Mouse (Mus musculus) WW6 (cell line): Measurements from ENCODE around the gene C1qtnf12.

Source experiments
- DNase-seq: peaks from one replicate; pipeline ENCODE4 v3.0.0-alpha.2; 2013; ENCODE audit warnings: low read depth, low spot score

The C1qtnf12 gene

DNA sequence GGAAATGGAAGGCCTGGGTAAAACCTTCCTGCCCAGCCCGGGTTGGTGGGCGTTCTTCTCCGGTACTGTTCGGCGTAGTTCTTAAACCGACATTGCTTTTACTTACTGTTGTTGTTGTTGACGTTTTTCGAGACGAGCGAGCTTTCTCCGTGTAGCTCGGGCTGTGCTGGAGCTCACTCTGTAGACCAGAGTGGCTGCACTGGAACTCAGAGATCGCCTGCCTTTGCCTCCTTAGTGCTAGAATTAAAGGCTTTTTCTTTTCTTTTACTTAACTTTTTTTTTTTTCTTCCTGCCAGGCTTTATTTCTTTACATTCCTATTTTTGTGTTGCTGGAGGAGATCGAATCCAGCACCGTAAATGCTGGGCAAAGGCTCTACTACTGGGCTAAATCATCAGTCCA is 31.5 kb downstream of the C1qtnf12 start:
- DNase-seq, result no peak

- DNase-seq, result no peak
These were observed 42.0 kb downstream of the C1qtnf12 start for GRCm38 (mm10) chr4:156004109-156004508.

- DNase-seq, result no peak
These were observed 46.3 kb downstream of the C1qtnf12 start for GRCm38 (mm10) chr4:156008369-156008768.

DNA sequence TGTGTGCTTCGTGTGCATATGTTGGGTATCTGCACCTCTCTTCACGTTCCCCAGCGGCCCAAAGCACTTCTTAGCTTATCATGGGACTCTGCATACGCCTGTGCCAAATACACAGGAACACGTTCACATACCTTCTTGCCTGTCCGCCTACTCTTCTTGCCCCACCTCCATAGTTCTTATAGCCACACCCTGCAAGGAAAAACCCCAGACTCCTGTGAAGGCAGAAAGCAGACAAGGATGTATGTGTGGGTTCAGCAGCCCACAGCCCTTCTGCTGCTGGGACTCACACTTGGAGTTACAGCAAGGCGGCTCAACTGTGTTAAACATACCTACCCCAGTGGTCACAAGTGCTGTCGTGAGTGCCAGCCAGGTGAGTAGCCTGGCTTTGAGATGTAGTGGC is 51.5 kb downstream of the C1qtnf12 start, which contains the start of gene Tnfrsf4:
Tnfrsf4 (plus strand) TSS at position 207 of the 400 bp plus-strand sequence.
- DNase-seq, result no peak

- no peak for DNase-seq
These were observed 52.3 kb downstream of the C1qtnf12 start for GRCm38 (mm10) chr4:156014436-156014835.
